Mouse (Mus musculus) hematopoietic multipotent progenitor cell, adult 10-12 weeks (in vitro differentiated cells): Measurements from ENCODE around the gene Sec14l4. TPM values are rescaled to one million over a fixed set of nuclear protein-coding genes. Genes with fewer than 3 reads are reported as not detected.

Experiments used
- polyA plus RNA-seq: library from polyadenylated mRNA; stranded (reverse); fragments of >175 nt; gene quantifications from 2 replicates; pipeline ENCODE4 v1.2.3, GENCODE M21; 2012; ENCODE audit warnings: low replicate concordance

Sec14l4 gene
- polyA plus RNA-seq = not detected in 2 replicates

GRCm38 (mm10) chr11:4031126-4031941 lies at the start of gene Sec14l4:
Gene Sec14l4 (plus strand): TSS chr11:4031462.

DNA sequence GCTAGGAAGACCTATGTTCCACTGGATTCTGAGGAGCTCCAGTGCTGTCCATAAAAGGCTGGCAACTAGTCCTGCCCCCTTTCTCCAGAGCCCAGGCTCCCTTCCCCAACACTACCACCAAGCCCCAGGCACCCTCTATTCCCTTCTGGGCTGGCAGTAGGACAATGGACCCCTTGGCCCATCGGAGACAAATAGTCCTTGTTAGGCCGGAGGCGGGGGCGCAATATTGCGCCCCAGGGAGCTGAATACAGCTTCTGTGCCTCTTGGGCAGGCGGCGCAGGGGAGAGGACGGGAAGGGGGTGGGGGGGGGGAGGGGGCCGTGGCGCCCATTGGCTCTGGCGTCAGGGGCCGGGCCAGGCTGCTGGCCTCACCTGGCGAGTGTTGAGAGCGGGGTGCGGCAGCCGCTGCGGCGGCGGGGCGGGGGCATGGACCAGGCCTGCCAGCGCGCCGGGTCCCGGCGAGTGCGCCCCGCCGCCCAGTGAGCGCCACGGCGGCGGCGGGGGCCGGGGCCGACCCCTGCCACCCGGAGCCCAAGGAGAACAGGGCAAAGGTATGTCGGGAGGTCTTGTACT lies 47.9 kb upstream of the Sec14l4 start, which contains the start of gene Gal3st1:
TSS of gene Gal3st1 (plus strand) at position 346 of the 572 bp plus-strand sequence.

GRCm38 (mm10) chr11:4064627-4065122 lies 33.4 kb downstream of the Sec14l4 start, which contains the start of gene Sec14l3:
Gene Sec14l3 (plus strand): TSS chr11:4064841.

DNA sequence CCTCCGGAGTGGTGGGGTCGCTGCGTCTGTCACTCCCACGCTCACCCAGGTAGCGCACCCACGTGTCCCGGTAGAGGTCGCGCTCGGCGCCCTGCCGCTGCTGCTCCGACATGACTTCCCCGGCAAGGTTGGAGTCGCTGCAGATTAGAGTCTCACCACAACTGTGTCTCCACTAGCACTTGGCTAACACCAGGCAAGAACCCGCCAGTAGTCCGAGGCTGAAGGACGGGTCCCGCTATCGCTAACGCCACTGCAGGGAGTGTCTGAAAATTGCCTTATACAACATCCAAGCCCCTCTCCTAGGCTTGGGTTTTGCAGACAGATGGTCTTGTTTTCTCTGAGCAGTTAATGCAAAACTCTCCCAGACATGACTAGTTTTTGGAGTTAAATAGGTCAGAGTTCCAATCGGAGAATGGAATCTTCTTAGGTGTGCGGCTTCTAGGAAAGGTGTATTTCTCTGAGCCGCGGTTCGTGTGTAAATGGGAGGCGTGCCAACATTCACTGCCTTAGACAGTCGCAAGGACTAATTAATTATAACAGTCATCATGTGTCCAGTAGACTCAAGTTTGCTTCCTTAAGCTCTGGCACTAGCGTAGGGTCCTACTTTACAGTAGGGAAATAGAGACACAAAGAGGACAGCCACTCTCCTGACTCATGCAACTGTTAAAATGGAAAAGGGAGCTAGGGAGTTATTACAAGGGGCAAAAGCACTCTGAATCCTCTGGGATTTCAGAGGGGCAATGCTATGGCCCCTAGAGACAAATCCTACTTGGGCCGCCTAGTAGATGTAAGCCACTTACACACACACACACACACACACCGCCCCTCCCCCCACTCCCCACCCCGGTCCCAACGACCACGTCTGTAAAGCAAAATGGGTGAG lies 64.2 kb downstream of the Sec14l4 start, which contains the start of gene Mtfp1:
TSS of gene Mtfp1 (minus strand) at position 275 of the 883 bp plus-strand sequence.

Other genes starting within 250 kb of the Sec14l4 start
- gene Osbp2, start 167.6 kb upstream of the Sec14l4 start, polyA plus RNA-seq = 0.02 and 0.04 TPM in 2 replicates
- gene 4921536K21Rik, start 136.4 kb upstream of the Sec14l4 start, polyA plus RNA-seq = 0.04 TPM in 1 of 2 replicates, not detected in the other
- 0.04 and 0.18 TPM in 2 replicates for gene Dusp18, start 136.2 kb upstream of the Sec14l4 start, polyA plus RNA-seq
- 3.6 and 10.2 TPM in 2 replicates for gene Slc35e4, start 116.8 kb upstream of the Sec14l4 start, polyA plus RNA-seq
- 7.1 and 21.6 TPM in 2 replicates for gene Tcn2, start 99.3 kb upstream of the Sec14l4 start, polyA plus RNA-seq
- gene Pes1, start 67.5 kb upstream of the Sec14l4 start, polyA plus RNA-seq = 10.4 and 33.7 TPM in 2 replicates
- not detected in 2 replicates for gene 4930556J24Rik, start 54.7 kb upstream of the Sec14l4 start, polyA plus RNA-seq
- not detected in 2 replicates for gene Gal3st1, start 47.8 kb upstream of the Sec14l4 start, polyA plus RNA-seq
- not detected in 2 replicates for gene Sec14l3, start 33.4 kb downstream of the Sec14l4 start, polyA plus RNA-seq
- gene Mtfp1, start 64.0 kb downstream of the Sec14l4 start, polyA plus RNA-seq = 2.3 and 4.6 TPM in 2 replicates
- 0.96 and 6.3 TPM in 2 replicates for gene Sec14l2, start 92.0 kb downstream of the Sec14l4 start, polyA plus RNA-seq
- gene Rnf215, start 103.7 kb downstream of the Sec14l4 start, polyA plus RNA-seq = 26.9 and 39.5 TPM in 2 replicates
- 3.5 and 5.0 TPM in 2 replicates for gene Ccdc157, start 128.8 kb downstream of the Sec14l4 start, polyA plus RNA-seq
- 34.5 and 66.6 TPM in 2 replicates for gene Sf3a1, start 128.9 kb downstream of the Sec14l4 start, polyA plus RNA-seq
- gene Tbc1d10a, start 155.3 kb downstream of the Sec14l4 start, polyA plus RNA-seq = 43.9 and 56.0 TPM in 2 replicates
- 4.4 and 7.2 TPM in 2 replicates for gene Castor1, start 186.8 kb downstream of the Sec14l4 start, polyA plus RNA-seq
- 7.6 and 18.1 TPM in 2 replicates for gene Osm, start 205.0 kb downstream of the Sec14l4 start, polyA plus RNA-seq
- gene Lif, start 226.1 kb downstream of the Sec14l4 start, polyA plus RNA-seq = 0.54 and 0.73 TPM in 2 replicates